Mouse (Mus musculus): ENCODE measurements around the gene Klk12. TPM values are rescaled to one million over a fixed set of nuclear protein-coding genes. Genes with fewer than 3 reads are reported as not detected.

Klk12 gene
- polyA plus RNA-seq (2014; fragmentation: Nextera tagmentation; extraction: Ambion mirVana), result not detected in 2 replicates

DNA sequence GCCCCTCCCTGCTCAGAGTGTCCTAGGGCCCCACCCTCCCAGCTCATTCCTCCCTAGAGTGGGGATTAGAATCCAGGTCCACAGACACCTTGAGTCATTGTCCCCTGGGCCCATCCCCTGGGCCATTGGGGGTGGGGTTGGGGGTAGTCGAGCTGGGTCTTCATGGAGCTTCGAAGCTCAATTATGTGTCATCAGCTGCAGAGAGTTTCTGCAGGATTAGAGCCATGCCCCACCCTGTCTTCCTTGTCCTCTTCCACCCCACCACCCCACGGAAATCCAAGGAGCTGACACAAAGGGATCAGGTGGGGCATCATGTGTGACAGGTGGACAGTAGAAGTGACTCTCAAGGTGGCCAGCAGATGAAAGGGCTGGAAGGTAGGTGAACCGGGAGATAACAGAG, at the start of gene Klk12:
TSS of gene Klk12 (plus strand) at position 301 of the 400 bp plus-strand sequence.
- no peak for ATAC-seq (ENCODE audit: low FRiP score)
- 0 out of 2 replicates have a peak, but pooled peaks cover 2% of the 10 kb centered on the region for H3K4me1 ChIP-seq (ENCODE audit: control insufficient read depth, insufficient read depth, low read length)
- no peak for DNase-seq (ENCODE audit: low spot score, missing footprints)
- no peak within 1 kb of the TSS for H3K4me2 ChIP-seq
- H3K9me3 ChIP-seq (ENCODE audit: control insufficient read depth, low read length), result no peaks in the 10 kb centered on the region
- WGBS, result 72% methylated on average over 4 of the region's 4 CpGs
- H3K27ac ChIP-seq (ENCODE audit: low read depth, low read length), result no peak within 1 kb of the TSS
- no peaks in the 10 kb centered on the region for H3K36me3 ChIP-seq (ENCODE audit: control insufficient read depth, insufficient read depth, low read length)
- H3K4me3 ChIP-seq (ENCODE audit: low read depth, low read length), result no peak within 1 kb of the TSS
- H3K9ac ChIP-seq (ENCODE audit: low read length), result no peak within 1 kb of the TSS
- no peaks in the 10 kb centered on the region for H3K27me3 ChIP-seq (ENCODE audit: control insufficient read depth, insufficient read depth, low read length)

DNA sequence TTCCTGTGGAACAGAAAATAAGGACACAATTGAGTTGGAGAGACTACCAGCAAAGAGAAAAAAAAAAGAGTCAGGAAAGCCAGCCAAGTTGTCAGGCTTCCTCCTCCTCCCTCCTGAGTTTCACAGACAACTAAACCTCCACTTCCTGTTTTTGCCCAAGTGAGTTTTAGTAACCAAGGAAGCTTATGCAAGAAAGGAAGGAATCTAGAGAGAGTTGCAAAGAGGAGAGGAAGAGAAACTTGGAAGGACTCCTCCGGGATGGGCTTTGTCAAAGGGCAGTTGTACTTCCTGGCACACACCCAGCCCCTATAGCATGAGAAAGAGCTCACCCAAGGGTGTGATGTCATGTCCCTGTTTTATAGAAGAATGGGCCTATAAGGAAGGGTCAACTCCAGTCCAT, 20.9 kb upstream of the Klk12 start:
- Histone ChIP-seq H3K4me1 (ENCODE audit: control insufficient read depth, insufficient read depth, low read length) (no peaks in the 10 kb centered on the region), H3K4me2 (no peak overlapping the region), H3K9me3 (ENCODE audit: control insufficient read depth, low read length) (no peaks in the 10 kb centered on the region), H3K27me3 (ENCODE audit: control insufficient read depth, insufficient read depth, low read length) (no peaks in the 10 kb centered on the region), H3K36me3 (ENCODE audit: control insufficient read depth, insufficient read depth, low read length) (no peaks in the 10 kb centered on the region), H3K27ac (ENCODE audit: low read depth, low read length) (no peak overlapping the region), H3K9ac (ENCODE audit: low read length) (no peak overlapping the region), H3K4me3 (ENCODE audit: low read depth, low read length) (no peak overlapping the region)
- WGBS, result 52% methylated on average over 1 of the region's 1 CpGs
- ATAC-seq (ENCODE audit: low FRiP score) (no peak), DNase-seq (ENCODE audit: low spot score, missing footprints) (no peak)

DNA sequence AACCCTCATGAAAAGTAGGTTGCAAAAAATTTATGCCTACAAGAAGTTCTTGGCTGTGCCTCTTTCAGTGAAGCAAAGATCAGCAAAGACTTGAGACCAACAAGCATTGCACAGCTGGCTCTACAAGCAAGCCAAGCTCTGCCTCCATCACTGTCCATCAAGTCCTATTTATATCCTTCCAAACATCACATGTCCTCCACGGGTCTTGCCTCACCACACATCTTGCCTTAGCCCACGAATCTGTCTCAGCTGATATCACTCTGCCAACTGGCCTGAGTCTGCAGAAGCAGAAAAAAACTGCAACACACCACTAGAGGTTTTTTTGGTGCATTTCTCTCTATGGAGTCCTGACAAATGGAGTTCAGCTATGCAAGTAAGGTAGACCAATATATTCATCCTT, 15.9 kb upstream of the Klk12 start:
- no peak for DNase-seq (ENCODE audit: low spot score, missing footprints)
- Histone ChIP-seq H3K36me3 (ENCODE audit: control insufficient read depth, insufficient read depth, low read length) (no peaks in the 10 kb centered on the region), H3K4me1 (ENCODE audit: control insufficient read depth, insufficient read depth, low read length) (no peaks in the 10 kb centered on the region), H3K4me2 (no peak overlapping the region), H3K9me3 (ENCODE audit: control insufficient read depth, low read length) (no peaks in the 10 kb centered on the region), H3K9ac (ENCODE audit: low read length) (no peak overlapping the region), H3K27me3 (ENCODE audit: control insufficient read depth, insufficient read depth, low read length) (no peaks in the 10 kb centered on the region), H3K27ac (ENCODE audit: low read depth, low read length) (no peak overlapping the region), H3K4me3 (ENCODE audit: low read depth, low read length) (no peak overlapping the region)
- ATAC-seq (ENCODE audit: low FRiP score), result no peak
- 72% methylated on average over 2 of the region's 2 CpGs for WGBS

DNA sequence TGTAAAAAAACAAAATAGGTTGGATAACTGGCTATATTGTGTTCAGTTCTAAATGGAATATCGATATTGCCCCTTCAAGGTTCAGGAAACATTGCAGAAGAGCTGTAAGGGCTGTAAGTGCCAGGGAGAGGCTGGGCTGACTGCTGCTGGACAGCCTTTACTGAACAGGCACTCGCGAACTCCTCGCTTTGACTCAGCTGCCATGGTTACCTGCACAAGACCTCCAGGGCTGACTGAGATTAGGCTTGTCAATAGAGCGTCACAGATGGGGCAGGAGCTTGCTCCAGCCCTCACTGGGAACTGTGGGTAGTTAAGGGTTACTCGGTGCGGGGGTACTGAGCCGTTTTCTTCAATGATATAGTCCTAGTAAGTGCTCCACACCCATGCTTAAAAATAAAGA, 2.2 kb upstream of the Klk12 start:
- Histone ChIP-seq H3K4me2 (no peak overlapping the region), H3K4me1 (ENCODE audit: control insufficient read depth, insufficient read depth, low read length) (0 out of 2 replicates have a peak, but pooled peaks cover 2% of the 10 kb centered on the region), H3K4me3 (ENCODE audit: low read depth, low read length) (no peak overlapping the region), H3K9ac (ENCODE audit: low read length) (no peak overlapping the region), H3K9me3 (ENCODE audit: control insufficient read depth, low read length) (no peaks in the 10 kb centered on the region), H3K36me3 (ENCODE audit: control insufficient read depth, insufficient read depth, low read length) (no peaks in the 10 kb centered on the region), H3K27ac (ENCODE audit: low read depth, low read length) (no peak overlapping the region), H3K27me3 (ENCODE audit: control insufficient read depth, insufficient read depth, low read length) (no peaks in the 10 kb centered on the region)
- WGBS, result 20% methylated on average over 8 of the region's 8 CpGs
- no peak for DNase-seq (ENCODE audit: low spot score, missing footprints)
- ATAC-seq (ENCODE audit: low FRiP score), result no peak; the same call in 1 of the 2 replicates

DNA sequence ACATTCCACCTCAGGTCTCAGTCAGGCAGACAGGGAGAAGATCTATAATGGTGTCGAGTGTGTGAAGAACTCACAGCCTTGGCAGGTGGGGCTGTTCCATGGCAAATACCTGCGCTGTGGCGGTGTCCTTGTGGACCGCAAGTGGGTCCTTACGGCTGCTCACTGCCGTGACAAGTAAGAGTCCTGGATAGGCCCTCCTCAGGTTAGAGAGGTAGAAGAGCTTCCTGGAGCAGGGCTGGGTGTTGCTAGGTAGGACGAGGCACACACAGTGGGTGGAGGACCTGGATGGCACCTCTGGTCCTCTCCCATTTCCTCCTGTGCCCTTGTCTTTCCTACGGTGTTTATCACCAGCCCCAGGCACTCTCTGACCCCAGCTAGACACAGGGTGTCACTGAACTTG, 939 bp downstream of the Klk12 start:
- Histone ChIP-seq H3K4me1 (ENCODE audit: control insufficient read depth, insufficient read depth, low read length) (0 out of 2 replicates have a peak, but pooled peaks cover 2% of the 10 kb centered on the region), H3K9ac (ENCODE audit: low read length) (no peak overlapping the region), H3K27ac (ENCODE audit: low read depth, low read length) (no peak overlapping the region), H3K36me3 (ENCODE audit: control insufficient read depth, insufficient read depth, low read length) (no peaks in the 10 kb centered on the region), H3K4me3 (ENCODE audit: low read depth, low read length) (no peak overlapping the region), H3K27me3 (ENCODE audit: control insufficient read depth, insufficient read depth, low read length) (no peaks in the 10 kb centered on the region), H3K9me3 (ENCODE audit: control insufficient read depth, low read length) (no peaks in the 10 kb centered on the region), H3K4me2 (no peak overlapping the region)
- WGBS, result 85% methylated on average over 8 of the region's 8 CpGs
- no peak for DNase-seq (ENCODE audit: low spot score, missing footprints)
- no peak for ATAC-seq (ENCODE audit: low FRiP score)

DNA sequence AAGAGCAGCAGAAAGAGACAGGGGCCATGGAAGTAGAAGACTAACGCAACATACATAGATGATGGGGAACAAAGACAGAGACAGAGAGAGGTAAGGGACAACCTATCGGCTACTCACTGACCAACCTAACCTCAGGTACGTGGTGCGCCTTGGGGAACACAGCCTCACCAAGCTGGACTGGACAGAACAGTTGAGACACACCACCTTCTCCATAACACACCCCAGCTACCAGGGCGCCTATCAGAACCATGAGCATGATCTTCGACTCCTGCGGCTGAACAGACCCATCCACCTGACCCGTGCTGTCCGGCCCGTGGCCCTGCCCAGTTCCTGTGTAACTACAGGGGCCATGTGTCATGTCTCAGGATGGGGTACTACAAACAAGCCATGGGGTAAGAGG, 2.0 kb downstream of the Klk12 start:
- Histone ChIP-seq H3K4me3 (ENCODE audit: low read depth, low read length) (no peak overlapping the region), H3K9ac (ENCODE audit: low read length) (no peak overlapping the region), H3K27me3 (ENCODE audit: control insufficient read depth, insufficient read depth, low read length) (no peaks in the 10 kb centered on the region), H3K36me3 (ENCODE audit: control insufficient read depth, insufficient read depth, low read length) (no peaks in the 10 kb centered on the region), H3K9me3 (ENCODE audit: control insufficient read depth, low read length) (no peaks in the 10 kb centered on the region), H3K4me2 (no peak overlapping the region), H3K27ac (ENCODE audit: low read depth, low read length) (no peak overlapping the region), H3K4me1 (ENCODE audit: control insufficient read depth, insufficient read depth, low read length) (peaks cover 8% of the 10 kb centered on the region)
- no peak for DNase-seq (ENCODE audit: low spot score, missing footprints)
- no peak for ATAC-seq (ENCODE audit: low FRiP score)
- 94% methylated on average over 10 of the region's 10 CpGs for WGBS

DNA sequence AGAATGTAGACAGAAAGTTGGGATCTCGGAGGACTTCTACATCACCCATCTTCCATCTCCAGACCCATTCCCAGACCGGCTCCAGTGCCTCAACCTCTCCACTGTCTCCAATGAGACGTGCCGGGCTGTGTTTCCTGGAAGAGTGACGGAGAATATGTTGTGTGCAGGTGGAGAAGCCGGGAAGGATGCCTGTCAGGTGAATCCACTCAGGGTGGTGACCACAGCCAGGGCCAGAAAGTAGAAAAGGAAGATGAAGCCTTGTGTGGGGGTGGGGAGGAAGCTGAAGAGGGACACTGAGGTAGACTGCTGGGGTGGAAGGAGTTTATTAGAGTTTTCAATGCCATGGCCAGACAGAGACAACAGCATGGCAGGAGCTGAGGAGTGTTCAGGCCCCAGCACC, 3.2 kb downstream of the Klk12 start:
- H3K36me3 ChIP-seq (ENCODE audit: control insufficient read depth, insufficient read depth, low read length), result no peaks in the 10 kb centered on the region
- no peaks in the 10 kb centered on the region for H3K27me3 ChIP-seq (ENCODE audit: control insufficient read depth, insufficient read depth, low read length)
- WGBS, result 91% methylated on average over 6 of the region's 6 CpGs

DNA sequence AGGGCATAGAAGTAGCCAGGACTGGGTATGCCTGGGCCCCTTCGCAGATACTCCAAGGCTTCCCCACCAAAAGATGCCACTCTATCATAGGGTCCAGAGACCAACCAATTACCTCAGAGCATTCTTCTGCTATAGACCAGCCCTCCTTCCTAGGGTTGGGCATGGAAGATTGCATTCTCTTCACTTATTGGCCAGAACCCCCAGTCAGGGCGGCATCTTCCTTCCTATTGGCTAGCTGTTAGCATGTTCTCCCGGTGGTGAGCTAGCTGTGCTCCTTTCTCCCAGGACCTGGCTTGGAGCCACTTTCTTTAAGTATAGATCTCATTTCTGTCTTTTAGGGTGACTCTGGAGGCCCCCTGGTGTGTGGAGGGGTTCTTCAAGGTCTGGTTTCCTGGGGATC, 4.2 kb downstream of the Klk12 start:
- no peaks in the 10 kb centered on the region for H3K27me3 ChIP-seq (ENCODE audit: control insufficient read depth, insufficient read depth, low read length)
- no peak overlapping the region for H3K4me3 ChIP-seq (ENCODE audit: low read depth, low read length)
- H3K4me2 ChIP-seq, result no peak overlapping the region
- H3K9me3 ChIP-seq (ENCODE audit: control insufficient read depth, low read length), result no peaks in the 10 kb centered on the region
- H3K4me1 ChIP-seq (ENCODE audit: control insufficient read depth, insufficient read depth, low read length), result peaks cover 6% of the 10 kb centered on the region
- no peak for ATAC-seq (ENCODE audit: low FRiP score)
- H3K9ac ChIP-seq (ENCODE audit: low read length), result no peak overlapping the region
- WGBS, result 89% methylated on average over 3 of the region's 3 CpGs
- H3K27ac ChIP-seq (ENCODE audit: low read depth, low read length), result no peak overlapping the region
- no peaks in the 10 kb centered on the region for H3K36me3 ChIP-seq (ENCODE audit: control insufficient read depth, insufficient read depth, low read length)
- DNase-seq (ENCODE audit: low spot score, missing footprints), result no peak

More for the DNA sequence above, 3.2 kb downstream of the Klk12 start:
- Histone ChIP-seq H3K9me3 (ENCODE audit: control insufficient read depth, low read length) (no peaks in the 10 kb centered on the region), H3K27ac (ENCODE audit: low read depth, low read length) (no peak overlapping the region), H3K9ac (ENCODE audit: low read length) (no peak overlapping the region), H3K4me2 (no peak overlapping the region), H3K4me3 (ENCODE audit: low read depth, low read length) (no peak overlapping the region), H3K4me1 (ENCODE audit: control insufficient read depth, insufficient read depth, low read length) (peaks cover 6% of the 10 kb centered on the region)
- no peak for ATAC-seq (ENCODE audit: low FRiP score)
- DNase-seq (ENCODE audit: low spot score, missing footprints), result no peak

DNA sequence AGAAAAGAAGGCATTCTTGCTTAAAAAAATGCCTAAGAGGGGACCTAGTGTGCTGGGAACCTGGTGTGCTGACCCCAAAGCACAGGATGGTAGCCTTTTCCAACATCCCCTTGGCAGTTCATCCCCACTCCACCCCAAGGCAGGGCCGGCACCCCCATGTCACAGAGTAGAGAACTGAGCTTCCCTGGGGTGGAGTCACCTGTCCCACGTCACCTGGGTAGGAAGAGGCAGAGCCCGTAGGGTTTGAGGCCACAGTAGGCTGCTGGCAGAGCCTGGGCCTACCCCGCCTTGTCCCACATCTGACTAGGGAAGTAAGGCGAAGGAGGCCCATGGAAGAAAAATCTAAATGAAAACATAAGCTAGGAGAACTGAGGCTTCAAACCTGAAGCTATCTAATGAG, 5.7 kb downstream of the Klk12 start, which contains the start of gene Klk11:
TSS of gene Klk11 (plus strand) at position 241 of the 400 bp plus-strand sequence.
- Histone ChIP-seq H3K27ac (ENCODE audit: low read depth, low read length) (no peak within 1 kb of the TSS), H3K9ac (ENCODE audit: low read length) (no peak within 1 kb of the TSS; the same call in 1 of the 2 replicates), H3K4me1 (ENCODE audit: control insufficient read depth, insufficient read depth, low read length) (peaks cover 6% of the 10 kb centered on the region), H3K27me3 (ENCODE audit: control insufficient read depth, insufficient read depth, low read length) (no peaks in the 10 kb centered on the region), H3K4me2 (no peak within 1 kb of the TSS), H3K4me3 (ENCODE audit: low read depth, low read length) (no peak within 1 kb of the TSS), H3K36me3 (ENCODE audit: control insufficient read depth, insufficient read depth, low read length) (no peaks in the 10 kb centered on the region), H3K9me3 (ENCODE audit: control insufficient read depth, low read length) (no peaks in the 10 kb centered on the region)
- DNase-seq (ENCODE audit: low spot score, missing footprints), result no peak
- 88% methylated on average over 5 of the region's 5 CpGs for WGBS
- ATAC-seq (ENCODE audit: low FRiP score), result no peak
